Mouse (Mus musculus) limb, embryonic 10.5 days (tissue): ENCODE results near the gene Nrp2. TPM values are rescaled to one million over a fixed set of nuclear protein-coding genes. Genes with fewer than 3 reads are reported as not detected.

ENCODE experiments used
- DNase-seq: peaks from one replicate; pipeline ENCODE4 v3.0.0-alpha.2; 2017; ENCODE audit warnings: low spot score
- H3K27ac ChIP-seq: fragments of 300-500 bp; sonication (generic); 2 replicates; pipeline ENCODE4 v1.5.1; 2016; ENCODE audit warnings: mild to moderate bottlenecking
- H3K27me3 ChIP-seq: fragments of 300-500 bp; sonication (generic); 2 replicates; pipeline ENCODE4 v1.6.1; 2016; ENCODE audit warnings: low read depth, mild to moderate bottlenecking; ENCODE audit not compliant: poor library complexity, severe bottlenecking
- H3K36me3 ChIP-seq: fragments of 300-500 bp; sonication (generic); 2 replicates; pipeline ENCODE4 v1.6.1; 2016; ENCODE audit warnings: mild to moderate bottlenecking, moderate library complexity
- H3K4me1 ChIP-seq: fragments of 300-500 bp; sonication (generic); 2 replicates; pipeline ENCODE4 v1.6.1; 2016
- H3K4me3 ChIP-seq: fragments of 300-500 bp; sonication (generic); 2 replicates; pipeline ENCODE4 v1.5.1; 2016; ENCODE audit warnings: mild to moderate bottlenecking, moderate library complexity
- H3K9me3 ChIP-seq: fragments of 300-500 bp; sonication (generic); replicated peaks from 2 replicates; pipeline ENCODE4 v1.6.1; 2016; ENCODE audit warnings: mild to moderate bottlenecking
- WGBS: fragments of 180-500 bp; shearing (Covaris S2); methylation state at CpG from one replicate; pipeline ENCODE4 v1.1.7; 2016; 5-methylcytosine and 5-hydroxymethylcytosine counted together
- polyA plus RNA-seq: library from polyadenylated mRNA; unstranded; fragments of >200 nt; fragmentation: Nextera tagmentation; extraction: Ambion mirVana; gene quantifications from 2 replicates; pipeline ENCODE4 v1.2.1, GENCODE M21; 2016

Gene Nrp2
- polyA plus RNA-seq, 1 experiment from 2014 or later: 54.7 TPM

DNA sequence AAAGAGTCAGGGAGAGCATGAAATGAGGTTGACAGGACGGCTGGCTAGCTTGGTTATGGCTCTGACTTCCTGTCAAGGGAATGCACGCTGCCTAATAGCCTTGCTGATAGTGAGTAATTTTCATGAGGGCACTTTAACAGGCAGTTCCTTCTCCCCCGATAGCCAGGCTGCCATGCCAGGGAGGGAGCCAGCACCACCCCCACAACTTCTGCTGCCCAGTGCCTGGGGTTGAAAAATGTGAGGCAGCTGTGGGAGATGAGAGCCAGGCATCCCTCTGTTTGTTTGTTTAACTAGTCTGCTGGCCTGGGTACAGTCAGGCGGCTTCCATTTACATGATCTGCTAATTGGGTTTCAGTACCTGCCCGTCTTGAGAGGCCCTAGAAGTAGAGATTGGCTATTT lies 157.7 kb downstream of the Nrp2 start:
- Histone ChIP-seq H3K36me3 (no peaks in the 10 kb centered on the region), H3K27me3 (no peaks in the 10 kb centered on the region), H3K9me3 (no peaks in the 10 kb centered on the region), H3K4me1 (peaks cover 26% of the 10 kb centered on the region), H3K27ac (peak overlapping the region; percentile 69), H3K4me3 (no peak overlapping the region)
- peak; percentile 50 for DNase-seq
- 7% methylated on average over 5 of the region's 5 CpGs for WGBS
